Mouse (Mus musculus) 3134 (cell line): ENCODE measurements around the gene Nrxn1.
A peak's percentile ranks its signal among the peaks of the same experiment; 100 is the strongest.

Experiments used
- DNase-seq: peaks from one replicate; pipeline ENCODE4 v3.0.0-alpha.2; 2011; ENCODE audit warnings: low spot score; ENCODE audit not compliant: insufficient read length; ENCODE audit errors: extremely low read depth

Gene Nrxn1

DNA sequence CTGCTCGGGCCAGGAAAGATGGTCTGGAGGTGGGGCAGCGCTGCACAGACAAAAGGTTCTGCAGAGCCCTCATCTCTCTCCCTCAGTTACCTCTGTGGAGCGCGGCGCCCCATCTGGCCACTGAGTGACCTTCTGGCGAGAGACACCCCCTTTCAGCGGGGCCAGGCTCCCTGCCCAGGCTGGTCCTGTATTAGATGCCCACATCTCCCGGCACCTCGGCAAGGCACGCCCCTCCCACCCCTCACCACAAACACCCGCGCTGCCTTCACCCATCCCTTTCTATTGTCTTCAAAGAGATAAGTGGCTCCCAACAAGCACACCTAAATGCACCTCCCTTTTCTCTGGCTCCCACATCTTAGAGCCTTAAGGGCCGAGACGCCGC, 638.5 kb downstream of the Nrxn1 start:
- DNase-seq, result peak; percentile 10

DNA sequence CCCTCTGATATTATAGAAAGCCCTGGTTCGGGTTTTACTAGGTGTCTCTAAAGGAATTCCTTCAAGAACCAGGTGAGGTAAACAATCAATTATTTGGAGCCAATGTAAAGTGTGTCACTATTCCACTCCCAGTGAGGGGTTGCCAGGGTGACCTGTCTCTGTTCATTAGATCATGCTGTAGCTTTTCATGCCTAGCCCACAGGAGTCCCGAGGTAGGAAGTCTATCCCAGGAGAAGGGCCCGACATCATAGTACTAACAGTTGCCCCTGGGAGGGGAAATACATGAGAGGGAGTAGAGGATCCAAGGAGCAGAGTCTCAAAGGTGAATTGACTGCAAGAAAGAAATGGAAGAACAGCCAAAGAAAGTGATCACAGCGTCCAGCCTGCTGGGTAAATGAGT, 639.6 kb downstream of the Nrxn1 start:
- DNase-seq, result no peak

DNA sequence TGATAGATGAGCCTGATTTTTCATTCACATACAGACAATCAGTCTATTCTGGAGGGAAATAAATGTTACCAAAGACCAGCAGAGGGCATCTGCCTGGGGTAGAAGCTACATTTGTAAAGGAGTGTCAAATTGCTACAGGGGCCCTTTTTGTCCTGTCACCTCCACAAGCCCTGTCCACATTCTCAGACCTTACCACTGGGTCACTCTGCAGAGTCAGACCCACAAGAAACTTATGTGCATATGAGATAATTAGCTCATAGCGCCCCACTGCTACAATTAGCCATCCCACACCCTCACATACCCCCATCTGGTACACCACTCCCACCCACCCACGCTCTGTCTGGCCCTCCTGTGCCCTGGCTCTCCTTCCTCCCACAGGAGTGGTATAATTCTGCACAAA, 640.1 kb downstream of the Nrxn1 start:
- no peak for DNase-seq

DNA sequence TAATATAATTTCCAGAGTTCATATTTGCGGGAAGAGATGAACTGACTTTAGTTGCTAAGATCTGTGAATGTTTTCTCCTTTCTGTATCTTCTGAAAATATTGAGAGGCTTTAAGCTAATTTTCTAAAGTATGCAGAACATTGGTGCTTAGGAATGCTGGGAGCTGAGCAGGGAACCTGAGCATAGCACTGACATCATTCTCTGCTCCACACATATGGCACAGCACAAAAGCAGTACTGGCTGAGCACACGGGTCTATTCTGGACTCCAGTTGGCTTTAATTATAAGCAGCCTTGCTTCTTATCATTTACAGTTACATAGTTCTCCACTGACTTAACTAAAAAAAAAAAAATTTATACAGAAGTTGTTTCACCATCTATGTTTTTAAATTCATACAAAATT, 641.5 kb downstream of the Nrxn1 start:
- DNase-seq, result no peak

DNA sequence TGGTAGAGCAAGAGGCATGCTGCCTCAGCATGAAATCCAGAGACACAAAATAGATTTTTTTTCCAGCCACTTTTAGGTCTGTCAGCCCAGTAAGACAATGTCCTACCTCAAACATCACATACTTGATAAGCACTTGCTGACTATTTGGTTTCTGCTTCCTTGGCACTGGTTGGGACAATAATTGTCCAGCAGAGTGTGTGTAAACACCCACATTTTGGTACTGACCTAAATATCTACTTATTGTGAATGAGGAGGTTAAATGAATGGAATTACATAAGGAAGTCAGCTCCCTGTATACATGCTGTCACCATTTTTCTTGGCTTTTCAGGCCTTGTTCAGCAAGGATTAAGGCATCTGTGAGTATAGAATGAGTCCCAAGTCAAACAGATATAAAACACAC, 649.8 kb downstream of the Nrxn1 start:
- DNase-seq, result no peak

DNA sequence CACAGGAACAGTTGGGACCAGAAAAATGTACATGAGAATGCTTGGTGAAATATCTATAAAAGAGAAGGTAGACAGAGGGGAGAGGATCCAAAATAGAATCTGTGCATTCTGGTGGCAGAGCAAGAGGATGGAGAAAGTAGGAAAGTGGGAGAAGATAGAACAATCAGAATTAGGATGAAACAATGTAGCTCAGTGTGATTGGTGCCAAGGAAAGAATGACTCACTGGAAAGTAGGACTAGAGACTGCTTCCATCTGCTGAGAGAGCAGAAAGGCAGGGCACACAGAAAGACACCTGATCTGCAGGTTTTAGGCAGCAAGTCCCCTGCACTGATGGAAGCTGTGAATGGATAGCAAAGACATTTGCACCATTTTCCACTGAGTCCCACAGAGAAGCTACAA, 657.0 kb downstream of the Nrxn1 start:
- no peak for DNase-seq

DNA sequence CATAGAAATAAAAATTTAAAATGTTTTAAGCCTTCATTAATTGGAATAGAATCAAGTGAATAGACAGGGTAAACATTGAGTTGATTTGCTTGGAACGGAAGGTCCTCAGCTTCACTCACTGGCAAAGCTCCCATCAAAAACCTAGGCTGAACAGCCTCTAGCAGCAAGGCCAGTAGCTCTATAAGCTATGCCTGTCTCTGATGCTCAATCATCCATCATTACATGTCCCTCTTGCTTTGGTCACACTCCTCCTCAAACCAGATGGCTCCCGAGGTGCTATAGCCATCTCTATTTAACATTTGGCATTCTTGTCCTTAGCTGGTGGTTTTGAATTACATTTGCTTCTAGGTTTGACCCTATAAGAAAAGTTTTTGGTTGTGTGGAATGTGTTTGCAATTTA, 657.5 kb downstream of the Nrxn1 start:
- DNase-seq, result no peak

DNA sequence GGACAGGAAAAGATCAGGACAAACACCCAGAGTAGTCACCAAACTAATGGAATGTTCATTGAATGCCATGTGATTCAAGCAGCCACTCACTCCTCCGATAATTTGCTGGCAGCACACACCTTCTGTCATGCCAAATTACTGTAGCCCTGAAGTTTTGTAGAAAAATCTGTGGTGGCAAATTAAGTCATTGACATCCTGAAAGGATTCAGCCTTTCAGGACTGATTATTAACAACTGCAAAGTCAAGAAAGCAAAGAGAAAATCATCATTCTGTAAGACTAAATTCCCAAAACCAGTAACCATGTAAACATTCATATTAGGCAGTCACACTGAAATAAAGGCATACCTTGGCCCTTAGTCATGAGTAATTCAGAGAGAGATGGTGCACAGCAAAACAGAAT, 662.7 kb downstream of the Nrxn1 start:
- DNase-seq, result no peak

DNA sequence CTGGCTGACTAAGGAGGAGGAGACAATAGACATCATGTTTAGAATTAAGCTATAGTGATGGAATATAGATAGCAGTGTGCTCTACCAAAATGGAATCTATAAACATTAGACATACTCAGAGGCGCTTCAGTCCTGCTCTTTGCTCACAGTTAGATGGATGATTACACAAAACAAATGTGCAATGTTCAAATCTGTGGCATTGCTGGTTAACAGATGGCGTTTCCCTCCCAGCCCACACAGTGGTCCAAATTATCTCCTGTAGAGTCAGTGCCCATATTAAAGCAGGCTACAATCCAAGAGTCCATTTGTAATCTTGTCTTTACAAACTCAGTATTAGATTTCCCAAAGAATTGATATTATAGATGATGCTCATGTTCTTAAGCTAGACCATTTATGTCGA, 666.9 kb downstream of the Nrxn1 start:
- DNase-seq, result no peak

DNA sequence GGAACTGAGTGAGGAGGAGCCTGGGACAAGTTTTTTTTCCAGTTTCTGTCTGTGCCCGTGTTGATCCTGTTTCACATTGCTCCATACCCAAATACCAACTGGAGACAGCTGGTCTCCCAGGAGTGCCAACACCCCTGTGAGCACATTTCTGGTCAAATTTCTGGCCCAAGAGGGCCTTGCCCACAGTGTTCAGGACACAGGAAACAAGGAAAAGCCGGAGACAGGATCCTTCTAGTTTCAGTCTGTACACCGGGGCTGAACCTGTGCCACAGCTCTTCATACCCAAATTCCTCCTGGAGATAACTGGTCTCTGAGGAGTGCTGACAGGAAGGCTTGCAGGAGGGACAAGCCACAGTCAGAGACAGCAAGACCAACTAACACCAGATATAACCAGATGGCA, 670.3 kb downstream of the Nrxn1 start:
- no peak for DNase-seq

DNA sequence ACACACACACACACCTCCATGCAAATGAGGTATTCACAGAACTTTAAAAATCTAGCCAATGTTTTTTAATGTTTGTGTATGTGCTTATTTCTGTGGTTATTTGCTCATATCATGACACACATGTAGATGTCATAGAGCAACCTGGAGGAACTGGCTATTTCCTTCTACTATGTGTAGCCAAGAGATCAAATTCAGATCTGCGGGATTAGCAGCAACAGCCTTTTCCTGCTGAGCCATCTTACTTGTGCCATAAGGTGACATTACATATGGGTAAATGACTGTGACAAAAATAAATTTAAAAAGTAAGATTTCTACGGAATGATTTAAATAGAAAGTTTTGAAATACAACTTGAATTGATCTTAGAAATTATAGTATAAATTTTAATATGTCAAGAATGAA, 672.1 kb downstream of the Nrxn1 start:
- DNase-seq, result no peak

DNA sequence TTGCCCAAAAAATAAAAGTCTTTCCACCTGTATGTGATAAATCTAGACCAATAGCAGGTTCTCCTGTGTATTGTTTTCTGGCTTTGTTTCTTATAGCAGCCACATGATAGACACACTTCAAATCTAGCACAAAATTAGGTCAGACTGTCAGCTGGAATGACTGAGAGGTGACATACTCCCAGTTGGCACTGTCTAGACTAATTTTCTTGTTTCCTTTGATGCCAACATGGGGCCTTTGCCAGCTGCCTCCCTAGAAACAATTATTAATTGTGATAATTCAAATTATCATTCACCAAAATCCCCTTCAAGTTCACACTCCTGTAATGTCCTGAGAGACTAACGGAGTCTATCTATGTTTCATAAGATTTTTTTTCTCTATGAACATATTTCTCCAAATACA, 673.3 kb downstream of the Nrxn1 start:
- no peak for DNase-seq

DNA sequence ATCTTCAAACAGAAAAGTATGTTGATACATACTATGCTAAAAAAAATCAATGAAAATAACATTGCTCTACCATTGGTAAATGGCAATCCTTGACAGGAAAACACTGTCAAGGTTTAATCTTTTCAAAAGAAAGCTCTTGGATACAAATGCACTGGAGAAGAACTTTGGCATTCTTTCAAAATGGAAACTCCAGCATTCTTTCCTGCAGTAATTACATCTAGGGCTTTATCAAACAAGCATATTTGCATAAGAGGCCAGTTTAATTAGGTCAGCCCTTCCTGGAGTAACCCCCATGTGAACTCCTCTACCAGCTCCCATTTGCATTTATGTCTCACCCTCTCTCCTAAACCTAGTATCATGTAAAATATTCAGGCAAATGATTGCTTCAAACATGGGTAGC, 696.5 kb downstream of the Nrxn1 start:
- no peak for DNase-seq

DNA sequence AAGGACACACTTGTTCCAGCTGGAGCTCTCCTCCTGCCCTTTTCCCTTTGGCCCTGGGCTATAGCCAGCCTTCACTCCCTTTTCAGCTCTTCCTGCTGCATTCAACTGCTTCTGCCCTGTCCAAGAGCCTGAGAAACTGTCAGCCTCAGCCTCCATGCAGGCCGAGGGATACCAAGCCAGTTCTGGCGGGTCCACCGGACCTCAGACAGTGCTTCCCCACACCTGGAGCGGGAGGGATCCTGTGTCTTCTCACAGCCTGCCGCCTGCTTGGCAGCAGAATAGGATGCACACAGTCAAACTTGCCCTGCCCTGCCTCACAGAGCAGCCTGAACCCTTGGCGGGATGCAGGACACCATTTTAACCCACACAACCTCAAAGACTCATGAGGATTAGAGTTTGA, 698.3 kb downstream of the Nrxn1 start:
- DNase-seq, result peak; percentile 1

DNA sequence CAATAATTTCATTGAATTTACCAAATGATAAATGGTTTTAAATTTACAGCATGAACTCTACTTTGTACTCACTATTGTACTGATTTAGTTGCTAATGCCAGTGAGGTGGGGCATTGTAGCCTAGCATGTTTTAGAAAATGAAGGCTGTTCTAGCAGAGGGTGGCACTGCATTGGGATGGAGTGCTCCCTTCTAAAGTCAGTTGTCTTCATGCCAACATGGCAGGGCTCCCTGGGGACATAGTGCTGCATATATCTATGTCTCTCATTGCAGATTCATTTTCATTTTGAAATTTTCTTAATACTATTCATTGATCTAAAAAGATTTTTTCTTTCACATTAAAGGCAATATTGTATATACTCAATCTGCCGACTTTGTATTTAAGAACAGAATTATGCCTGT, 700.1 kb downstream of the Nrxn1 start:
- DNase-seq, result no peak

DNA sequence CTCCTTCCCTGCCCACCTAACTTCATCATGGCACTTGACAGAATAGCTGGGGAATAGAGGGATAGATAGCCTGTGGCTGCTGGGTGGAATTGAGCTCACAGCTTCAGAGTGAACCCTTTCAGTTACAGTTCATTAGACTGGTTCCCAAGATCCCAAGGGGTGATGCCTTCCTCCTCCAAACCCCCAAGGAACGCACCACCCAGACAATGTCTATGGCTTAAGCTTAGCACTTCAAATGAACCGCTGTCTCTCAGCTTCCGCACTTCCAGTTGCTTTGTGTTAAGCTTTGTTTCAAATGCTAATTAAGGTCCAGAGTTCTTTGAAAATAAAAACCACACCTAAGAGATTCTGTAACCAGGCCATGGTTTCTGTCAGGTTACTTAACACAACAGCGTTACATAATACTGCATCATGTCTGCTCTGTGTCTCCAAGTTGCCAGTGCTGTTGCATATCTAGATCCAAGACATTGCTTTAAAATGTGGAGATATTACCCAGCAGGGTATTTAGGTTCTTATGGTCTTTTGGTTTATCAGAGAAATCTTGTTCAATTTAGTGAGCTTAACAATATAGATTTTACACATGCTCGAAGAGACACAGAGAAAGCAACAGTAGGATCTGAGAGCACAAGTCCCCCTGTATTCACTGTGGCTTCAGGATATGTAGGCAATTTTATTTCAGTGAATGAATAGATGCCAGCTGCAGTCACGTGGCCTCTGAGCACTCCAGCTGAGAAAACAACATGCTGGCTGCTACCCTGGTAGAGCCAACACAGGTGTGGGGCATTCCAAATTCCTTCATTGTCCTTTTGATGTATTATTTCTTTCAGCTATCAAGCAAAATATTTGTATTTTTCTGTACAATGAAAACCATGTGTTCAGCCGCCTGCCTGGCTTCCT, 702.3 kb downstream of the Nrxn1 start:
- no peak for DNase-seq

DNA sequence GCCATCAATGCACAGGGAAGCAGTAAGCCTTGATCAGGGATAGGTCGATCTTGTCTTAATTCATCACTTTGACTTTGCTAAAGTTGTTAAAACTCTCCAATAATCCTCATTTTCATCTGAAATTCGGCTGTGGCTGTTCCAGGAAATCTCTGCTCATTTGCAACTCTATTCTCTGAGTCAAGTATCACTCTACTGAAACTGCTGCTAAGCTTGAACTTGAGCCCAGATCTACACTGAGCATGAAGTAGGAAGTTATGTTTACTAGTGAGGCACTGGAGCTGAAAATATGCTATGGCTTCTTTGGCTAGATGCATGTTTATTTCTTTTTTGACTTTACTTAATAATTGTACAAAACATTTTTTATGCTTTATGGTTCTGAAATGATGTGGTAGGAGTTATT, 708.0 kb downstream of the Nrxn1 start:
- DNase-seq, result no peak

DNA sequence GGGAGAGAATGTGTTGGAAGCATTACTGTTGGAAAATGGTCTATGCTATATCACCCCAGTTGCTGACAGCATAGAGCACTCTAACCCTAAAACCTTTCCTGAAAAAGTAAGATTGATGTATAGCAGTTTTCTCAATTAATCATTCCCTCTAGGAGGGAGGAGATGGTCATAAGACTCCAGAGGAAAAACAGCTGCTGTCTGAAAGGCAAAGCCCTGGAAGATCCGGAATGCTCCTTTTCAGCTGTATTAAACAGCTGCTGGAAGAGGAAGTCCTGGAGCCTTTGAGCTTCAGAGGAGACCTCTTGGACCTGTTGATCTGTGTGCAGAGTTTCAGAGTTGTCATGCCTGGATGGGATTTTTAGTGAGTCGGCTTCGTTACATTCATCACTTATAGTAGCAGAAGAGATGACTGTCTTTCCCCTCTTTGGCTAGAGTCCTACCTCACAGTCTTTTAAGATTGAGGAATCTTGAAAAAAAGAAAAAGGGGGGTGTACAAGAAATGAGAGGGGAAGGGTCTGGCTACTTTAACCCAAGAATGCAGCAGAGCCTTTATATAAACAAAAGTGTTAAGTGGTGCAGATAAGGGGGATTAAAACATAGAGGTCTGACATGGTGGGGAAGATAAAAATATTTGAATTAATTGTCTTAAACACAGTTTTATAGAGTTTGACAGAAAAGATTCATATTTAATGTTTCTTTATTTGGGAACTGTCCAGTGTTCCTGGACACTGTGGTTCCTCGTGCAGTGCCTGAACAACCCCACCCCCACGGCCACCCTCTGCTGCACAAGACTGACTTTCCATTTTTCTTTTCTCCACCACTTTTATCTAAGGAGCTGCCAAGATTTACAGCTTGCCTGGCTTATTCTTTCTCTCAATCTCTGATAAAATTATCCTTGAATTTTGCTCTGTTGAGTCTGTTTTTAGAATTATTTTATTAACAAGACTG, 710.1 kb downstream of the Nrxn1 start:
- no peak for DNase-seq

DNA sequence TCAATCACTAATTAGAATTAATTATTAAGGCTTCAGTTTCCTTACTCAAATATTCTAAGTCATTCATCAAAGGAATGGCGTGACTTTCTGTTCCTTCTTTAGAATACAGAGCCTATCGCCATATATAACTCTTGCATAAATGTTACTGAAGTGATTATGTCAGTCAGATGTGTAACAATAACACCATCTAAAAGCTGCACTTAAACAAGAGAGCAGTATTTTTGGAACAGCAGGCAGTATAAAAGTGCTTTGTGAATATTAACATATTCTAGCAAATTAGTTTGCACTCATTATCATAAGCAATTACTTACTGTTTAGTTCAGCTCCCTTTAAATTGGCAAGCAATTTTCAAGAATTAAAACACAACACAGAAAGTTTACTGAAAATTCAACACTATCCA, 716.3 kb downstream of the Nrxn1 start:
- no peak for DNase-seq

DNA sequence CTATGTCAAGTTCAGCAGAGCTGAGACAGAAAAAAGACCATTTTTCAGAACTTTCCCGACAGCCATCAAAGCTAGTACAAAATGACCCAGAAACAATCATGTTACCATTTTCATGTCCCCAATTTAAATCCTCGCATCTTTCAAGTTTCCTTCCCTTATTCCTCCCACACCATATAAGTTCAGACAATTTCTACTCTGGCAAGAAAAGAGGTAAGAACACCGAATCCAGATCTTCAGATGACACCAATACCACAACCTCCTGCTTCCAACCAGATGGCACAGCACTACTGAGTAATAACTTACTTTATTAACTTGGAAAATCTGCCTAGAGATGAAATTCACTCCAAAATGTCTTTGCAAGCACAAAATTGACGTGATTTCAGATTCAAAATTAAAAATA, 730.7 kb downstream of the Nrxn1 start:
- no peak for DNase-seq

DNA sequence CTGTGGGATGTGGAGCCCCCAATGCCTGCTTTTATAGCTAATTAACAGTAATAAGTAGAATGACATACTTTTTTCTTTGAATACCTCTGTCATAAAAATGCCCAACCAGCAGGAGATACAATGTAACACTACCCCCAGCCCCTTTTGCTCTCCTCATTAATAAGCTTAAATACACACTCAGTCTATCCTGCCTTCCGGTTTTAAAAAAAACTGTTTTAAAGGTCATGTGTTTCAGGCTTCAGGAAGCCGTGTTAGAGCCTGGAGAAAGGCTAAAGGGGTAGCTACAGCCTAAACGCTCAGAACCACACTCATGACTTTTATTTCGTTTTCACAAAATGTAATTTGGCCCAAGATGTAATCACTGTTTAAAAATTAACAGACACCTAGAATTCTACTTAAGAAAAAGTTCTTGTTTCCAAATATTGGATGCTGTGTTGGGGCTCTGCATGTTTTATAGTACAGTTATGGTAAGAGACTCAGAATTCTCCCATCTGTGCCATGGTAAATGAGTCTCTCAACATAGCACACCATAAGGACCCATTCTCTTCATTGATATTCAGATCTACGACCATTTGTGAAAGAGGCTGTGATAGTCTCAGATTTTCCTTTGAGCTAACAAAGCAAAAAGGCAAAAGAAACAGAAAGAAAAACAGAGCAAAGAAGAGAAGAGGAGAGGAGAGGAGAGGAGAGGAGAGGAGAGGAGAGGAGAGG, 743.3 kb downstream of the Nrxn1 start:
- no peak for DNase-seq
